Mouse (Mus musculus): ENCODE measurements around the gene Plxna2.

Gene Plxna2

GRCm38 (mm10) chr1:194774754-194775153 is 156.7 kb downstream of the Plxna2 start:
- no peak for DNase-seq

- no peak for DNase-seq
These were observed 157.8 kb downstream of the Plxna2 start for GRCm38 (mm10) chr1:194775656-194776374.

GRCm38 (mm10) chr1:194776510-194777244 is 158.7 kb downstream of the Plxna2 start:
- DNase-seq: no peak

GRCm38 (mm10) chr1:194777608-194778007 is 159.6 kb downstream of the Plxna2 start:
- no peak for DNase-seq

GRCm38 (mm10) chr1:194780392-194780791 is 162.4 kb downstream of the Plxna2 start:
- DNase-seq: no peak

- DNase-seq: no peak
These were observed 162.9 kb downstream of the Plxna2 start for GRCm38 (mm10) chr1:194780794-194781390.

GRCm38 (mm10) chr1:194781556-194781955 is 163.5 kb downstream of the Plxna2 start:
- no peak for DNase-seq

- no peak for DNase-seq
These were observed 164.3 kb downstream of the Plxna2 start for GRCm38 (mm10) chr1:194782325-194782724.

GRCm38 (mm10) chr1:194787626-194788025 is 169.6 kb downstream of the Plxna2 start:
- no peak for DNase-seq

- DNase-seq: no peak
These were observed 175.4 kb downstream of the Plxna2 start for GRCm38 (mm10) chr1:194793226-194793924.

GRCm38 (mm10) chr1:194795316-194795715 is 177.3 kb downstream of the Plxna2 start:
- no peak for DNase-seq

- no peak for DNase-seq
These were observed 179.8 kb downstream of the Plxna2 start for GRCm38 (mm10) chr1:194797843-194798242.

GRCm38 (mm10) chr1:194798511-194798910 is 180.5 kb downstream of the Plxna2 start:
- DNase-seq: no peak

- peak; percentile 70 for DNase-seq
These were observed 190.2 kb downstream of the Plxna2 start for GRCm38 (mm10) chr1:194808261-194808660.

GRCm38 (mm10) chr1:194808681-194809080 is 190.7 kb downstream of the Plxna2 start:
- DNase-seq: peak; percentile 7

- no peak for DNase-seq
These were observed 191.6 kb downstream of the Plxna2 start for GRCm38 (mm10) chr1:194809600-194809999.

GRCm38 (mm10) chr1:194814187-194814586 is 196.2 kb downstream of the Plxna2 start:
- no peak for DNase-seq

- no peak for DNase-seq
These were observed 197.5 kb downstream of the Plxna2 start for GRCm38 (mm10) chr1:194815547-194815946.

GRCm38 (mm10) chr1:194816913-194817312 is 198.9 kb downstream of the Plxna2 start:
- peak; percentile 77 for DNase-seq

- DNase-seq: no peak
These were observed 202.9 kb downstream of the Plxna2 start for GRCm38 (mm10) chr1:194820953-194821352.

- DNase-seq: no peak
These were observed 203.7 kb downstream of the Plxna2 start for GRCm38 (mm10) chr1:194821721-194822120.

GRCm38 (mm10) chr1:194828316-194828715 is 210.3 kb downstream of the Plxna2 start:
- no peak for DNase-seq

GRCm38 (mm10) chr1:194835238-194835637 is 217.2 kb downstream of the Plxna2 start:
- DNase-seq: no peak

Data from lung, postnatal 14 days (tissue).